Mouse (Mus musculus) adrenal gland, postnatal 4 days (tissue): ENCODE data around the gene Pef1. TPM values are rescaled to one million over a fixed set of nuclear protein-coding genes. Genes with fewer than 3 reads are reported as not detected.

Source experiments
- DNase-seq, 2 experiments: peaks; one replicate each; pipeline ENCODE4 v3.0.0; 2021 to 2022; ENCODE audit warnings: low spot score in 2 of 2, mixed read lengths in 2 of 2
- total RNA-seq, 2 experiments: library from RNA; stranded (reverse); gene quantifications; 2 replicates each; pipeline ENCODE4 v1.2.3; 2021

Gene Pef1
- total RNA-seq, 2 experiments from 2014 or later, result 63.6 to 65.1 TPM

DNA sequence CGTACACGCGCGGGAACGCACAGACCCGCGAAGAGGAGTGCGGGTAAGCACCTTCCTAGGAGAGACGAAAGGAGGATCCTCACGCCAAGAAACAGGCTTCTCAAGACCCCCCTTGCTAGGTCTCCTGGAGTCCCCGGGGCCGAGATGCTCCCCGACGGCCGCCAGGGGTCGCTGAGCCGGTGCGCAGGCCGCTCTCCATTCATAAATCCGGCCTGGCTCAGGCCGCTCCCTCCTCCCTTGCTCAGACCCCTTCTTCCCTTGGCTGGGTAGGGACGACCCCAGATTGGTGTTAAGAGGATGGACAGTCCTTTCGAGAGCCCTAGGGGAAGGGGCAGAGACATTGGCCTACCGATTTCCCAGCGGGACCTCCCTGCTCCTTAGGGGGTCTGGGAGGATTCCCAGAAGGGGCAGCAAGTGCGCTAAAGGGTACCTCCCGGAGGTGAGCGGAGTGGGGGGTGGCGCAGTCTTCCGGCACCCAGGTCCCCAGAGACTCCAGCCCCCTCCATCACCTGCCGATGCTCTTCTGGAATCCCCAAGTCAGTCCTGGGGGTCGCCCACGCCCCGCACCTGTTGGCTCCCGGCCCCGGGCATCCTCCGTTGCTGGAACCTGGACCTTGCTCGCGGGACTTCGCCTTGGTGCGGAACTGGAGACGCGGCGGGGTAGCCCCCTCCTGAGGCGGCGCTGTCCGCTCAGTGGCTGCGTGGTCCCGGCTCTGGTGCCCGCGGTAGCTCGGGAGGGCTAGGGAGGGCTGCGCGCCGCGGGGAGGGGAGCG, 36.3 kb downstream of the Pef1 start:
- DNase-seq, result peak; percentile 51 to 65

DNA sequence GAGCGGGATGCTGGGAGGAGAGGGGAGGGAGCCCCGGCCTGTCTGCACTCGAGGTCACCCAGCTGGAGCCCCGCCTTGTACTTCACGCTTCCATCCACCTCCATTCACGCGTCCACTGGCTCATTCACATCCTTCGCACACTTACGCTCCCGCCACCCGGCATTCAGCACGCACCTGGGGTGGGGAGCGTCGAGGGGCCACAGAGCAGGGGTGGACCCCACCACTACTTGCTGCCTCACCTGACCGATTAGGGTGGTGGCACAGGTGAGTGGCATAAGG, 36.8 kb downstream of the Pef1 start, which contains the start of gene Hcrtr1:
Gene Hcrtr1, minus strand, starts transcription at position 146 of the 279 bp plus-strand sequence.
- no peak for DNase-seq

DNA sequence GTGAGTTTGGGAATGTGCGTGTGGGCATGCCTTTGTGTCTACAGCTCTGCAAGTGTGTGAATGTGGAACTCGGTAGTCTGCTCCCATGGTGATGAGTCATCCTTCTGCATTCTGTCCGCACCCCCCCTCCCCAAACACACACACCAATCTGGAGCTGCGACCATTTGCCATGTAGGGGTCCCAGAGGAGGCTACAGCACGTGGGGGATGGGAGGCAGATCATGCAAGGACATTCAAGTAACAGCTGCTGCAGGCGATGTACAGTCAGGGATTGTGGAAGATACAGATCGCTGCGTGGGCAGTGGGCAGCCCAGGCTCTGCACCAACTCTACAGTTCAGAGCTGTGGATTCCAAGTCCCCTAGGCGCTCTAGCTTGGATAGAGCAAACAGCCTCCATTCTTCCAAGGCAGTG, 38.6 kb downstream of the Pef1 start:
- DNase-seq, result no peak

DNA sequence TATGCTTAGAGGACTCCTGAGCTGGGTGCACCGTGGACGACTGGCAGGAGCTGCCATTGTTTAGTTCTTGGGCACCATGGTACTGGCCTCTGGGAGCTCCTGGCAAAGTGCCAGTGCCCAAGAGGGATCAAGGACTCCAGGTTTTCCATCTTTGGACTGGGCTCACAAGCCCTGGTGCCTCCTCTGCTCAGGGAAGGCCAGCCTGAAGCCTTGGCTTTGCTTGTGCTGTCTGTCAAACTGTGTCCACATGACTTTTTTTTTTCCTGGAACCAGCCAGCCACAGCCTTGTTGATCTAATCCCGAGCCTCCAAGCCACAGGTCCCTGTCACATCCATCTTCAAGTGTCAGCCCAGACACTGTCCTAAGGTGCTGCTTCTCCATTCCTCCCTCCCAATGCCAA, 39.4 kb downstream of the Pef1 start:
- DNase-seq, result peak in 1 of 2 experiments; percentile 36

DNA sequence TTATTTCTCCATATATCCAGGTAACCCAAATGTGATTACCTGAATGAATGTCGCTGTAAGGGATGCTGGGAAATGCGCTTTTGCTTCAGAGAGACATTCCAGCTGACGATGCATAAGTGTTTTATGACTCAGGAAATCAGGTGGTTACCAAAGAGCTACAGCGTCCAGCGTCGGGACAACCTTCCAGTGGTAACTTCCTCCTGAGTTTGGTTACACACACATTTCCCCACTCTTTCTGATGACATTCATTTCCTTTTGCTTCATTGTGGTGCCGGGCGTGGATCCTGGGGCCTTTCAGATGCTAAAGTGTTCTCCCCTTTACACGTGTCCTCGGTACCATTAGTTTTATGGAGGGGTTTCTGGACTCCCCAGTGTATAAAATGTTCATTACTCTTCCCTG, 46.0 kb downstream of the Pef1 start:
- no peak for DNase-seq

DNA sequence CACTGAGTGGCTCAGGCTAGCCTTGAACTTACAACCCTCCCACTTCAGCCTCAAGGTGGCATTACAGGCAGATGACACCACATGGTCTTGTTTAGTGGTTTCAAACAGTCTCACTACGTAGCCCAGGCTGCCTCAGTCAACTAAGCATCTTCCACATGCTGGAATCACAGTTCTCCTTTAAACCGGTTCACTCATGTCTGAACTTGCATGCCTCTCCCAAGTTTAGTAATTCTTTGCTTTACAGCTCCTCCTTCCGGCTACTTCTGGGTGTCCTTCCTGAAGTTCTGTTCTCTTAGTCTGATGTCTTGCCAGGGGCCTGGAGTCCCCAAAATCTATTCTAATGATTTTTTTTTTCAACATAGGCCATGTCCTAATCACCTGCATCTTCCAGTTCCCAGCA, 51.9 kb downstream of the Pef1 start:
- DNase-seq, result no peak

DNA sequence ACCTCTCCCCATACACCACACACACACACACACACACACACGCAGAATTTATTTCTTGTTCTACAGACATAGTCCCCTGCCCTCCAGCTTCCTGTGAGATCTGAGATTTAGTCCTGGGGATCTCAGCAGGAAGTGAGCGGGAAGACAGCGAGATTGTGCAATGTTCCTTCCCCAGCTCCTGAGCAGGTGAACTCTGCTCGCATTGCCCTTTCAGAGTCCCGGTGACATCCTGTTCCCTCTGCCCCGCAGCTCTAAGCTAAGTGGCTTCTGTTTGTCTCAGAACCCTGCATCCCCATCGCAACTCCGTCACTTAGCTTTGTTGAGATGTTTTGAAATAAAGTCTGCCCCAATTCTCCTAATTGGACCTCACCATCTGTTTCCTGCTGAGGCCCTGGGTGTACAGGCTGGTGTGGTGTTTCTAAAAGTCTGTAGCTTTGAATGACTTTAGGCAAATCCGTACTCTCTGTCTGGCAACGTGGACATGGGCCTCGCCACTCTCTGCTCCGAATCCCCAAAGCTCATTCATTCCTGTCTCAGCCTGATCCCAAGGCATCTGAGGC, 54.5 kb downstream of the Pef1 start:
- no peak for DNase-seq

DNA sequence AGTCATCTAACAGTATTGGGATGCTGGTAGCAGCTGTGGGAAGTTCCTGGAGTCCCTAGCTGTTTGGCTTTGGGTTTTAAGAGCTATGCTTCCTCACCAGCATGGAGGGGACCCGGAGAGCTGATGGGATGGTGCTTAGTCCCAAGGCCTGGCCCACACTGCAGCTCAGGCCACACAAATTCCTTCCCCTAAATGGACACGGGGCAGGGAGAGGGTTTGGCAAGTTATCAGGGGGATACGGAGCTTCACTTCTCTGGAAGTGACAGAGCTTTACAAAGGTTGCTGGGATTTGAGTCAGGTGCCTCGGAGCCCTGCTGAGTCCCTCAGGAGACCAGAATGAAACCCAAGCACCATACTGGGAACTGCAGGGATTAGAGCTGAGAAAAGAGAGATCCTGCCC, 59.0 kb downstream of the Pef1 start:
- DNase-seq, result no peak

DNA sequence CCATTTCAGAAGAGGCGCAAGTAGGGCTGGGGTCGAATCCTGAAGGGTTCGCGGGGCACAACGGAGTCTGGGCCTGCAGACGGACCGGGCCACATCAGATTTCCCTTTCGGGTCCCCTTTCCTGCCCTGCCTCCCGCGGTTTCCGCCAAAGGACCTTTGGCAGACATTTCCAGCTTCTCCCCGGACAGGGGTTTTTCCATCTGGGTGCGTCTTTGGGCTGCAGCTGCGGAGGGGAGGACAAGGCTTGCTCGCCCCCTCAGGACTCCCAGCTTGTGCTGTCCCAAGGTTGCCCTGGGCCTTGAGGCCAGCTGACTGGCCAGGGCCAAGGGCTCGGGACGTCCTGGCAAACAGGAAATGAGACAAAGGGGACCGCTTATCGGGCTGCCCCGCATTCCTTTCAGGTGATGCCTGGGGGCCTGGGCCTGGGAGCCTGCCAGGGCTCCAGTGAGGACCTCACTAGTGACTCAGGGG, 61.1 kb downstream of the Pef1 start:
- DNase-seq, result peak in 1 of 2 experiments; percentile 20

DNA sequence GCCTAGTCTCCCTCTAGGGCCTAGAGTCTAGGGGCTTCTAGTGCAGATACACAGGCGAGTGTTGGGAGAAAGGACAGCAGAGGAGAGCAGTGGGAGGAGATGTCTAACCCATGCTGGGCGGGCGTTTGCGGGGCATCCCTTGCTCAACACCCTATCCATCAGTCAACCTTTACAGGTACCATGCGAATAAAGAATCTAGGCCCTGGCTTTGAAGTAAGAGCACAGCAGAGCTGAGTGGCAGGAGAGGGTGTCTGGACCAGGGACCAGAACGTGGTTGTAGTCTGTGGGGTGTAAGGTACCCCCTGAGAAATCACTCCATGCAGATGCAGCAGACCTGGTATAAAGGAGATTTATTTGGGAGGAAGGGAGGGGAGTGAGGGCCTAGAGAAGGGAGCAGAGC, 61.8 kb downstream of the Pef1 start:
- DNase-seq, result no peak

DNA sequence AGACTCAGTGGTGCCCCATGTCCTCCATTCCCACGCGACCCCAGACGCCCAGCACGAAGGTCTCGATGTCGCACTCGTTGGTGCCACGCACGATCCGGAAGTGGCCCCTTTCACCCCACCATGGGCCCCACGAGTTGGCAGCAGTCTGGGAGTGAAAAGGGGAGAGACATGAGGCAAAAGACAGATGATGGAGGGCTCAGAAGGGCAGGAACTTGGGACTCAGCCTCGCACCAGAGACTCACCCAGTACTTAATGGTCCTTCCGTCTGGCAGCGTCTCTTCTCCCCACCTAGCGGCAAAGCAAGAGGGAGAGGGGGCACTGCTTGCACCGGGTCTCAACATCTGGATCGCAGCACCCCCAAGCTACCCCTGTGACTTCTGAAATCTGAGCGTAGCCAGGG, 63.7 kb downstream of the Pef1 start:
- no peak for DNase-seq

DNA sequence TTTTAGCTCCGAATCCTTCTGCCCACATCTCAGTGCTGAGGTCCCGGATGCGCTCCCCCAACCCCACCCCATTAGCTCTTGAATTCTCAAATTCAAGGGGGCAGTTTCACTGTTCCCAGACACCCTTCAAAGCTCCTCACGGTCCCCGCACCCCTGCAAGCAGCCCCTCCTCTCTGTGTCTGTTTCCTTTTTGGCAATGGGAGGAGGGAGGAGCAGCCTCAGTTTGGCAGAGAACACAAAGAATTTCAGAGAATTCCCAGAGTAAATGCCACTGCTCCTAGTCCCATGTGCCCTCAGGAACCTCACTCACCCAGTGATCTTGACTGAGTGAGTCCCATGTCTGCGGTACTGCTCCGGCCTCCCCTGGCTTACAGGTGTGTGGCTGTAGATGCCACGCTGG, 64.2 kb downstream of the Pef1 start:
- DNase-seq, result no peak

DNA sequence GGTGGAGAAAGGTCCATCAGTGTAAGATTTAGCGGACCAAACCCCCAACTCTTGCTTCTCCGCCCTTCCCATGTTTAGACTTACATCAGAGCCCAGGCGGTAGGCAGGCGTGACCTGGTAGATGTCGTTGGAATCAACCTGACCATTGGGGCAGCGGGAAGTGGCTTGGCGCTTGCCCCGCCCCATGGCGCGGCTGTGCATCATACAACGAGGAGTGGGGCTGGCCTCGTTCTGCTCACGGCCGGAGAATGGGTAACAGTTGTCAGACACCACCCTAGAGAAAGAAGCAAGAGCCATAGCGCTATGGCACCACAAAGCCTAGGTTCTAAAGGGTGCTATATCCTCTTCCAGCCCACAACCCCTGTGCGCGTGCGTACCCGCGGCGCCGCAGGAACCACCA, 65.0 kb downstream of the Pef1 start:
- no peak for DNase-seq

DNA sequence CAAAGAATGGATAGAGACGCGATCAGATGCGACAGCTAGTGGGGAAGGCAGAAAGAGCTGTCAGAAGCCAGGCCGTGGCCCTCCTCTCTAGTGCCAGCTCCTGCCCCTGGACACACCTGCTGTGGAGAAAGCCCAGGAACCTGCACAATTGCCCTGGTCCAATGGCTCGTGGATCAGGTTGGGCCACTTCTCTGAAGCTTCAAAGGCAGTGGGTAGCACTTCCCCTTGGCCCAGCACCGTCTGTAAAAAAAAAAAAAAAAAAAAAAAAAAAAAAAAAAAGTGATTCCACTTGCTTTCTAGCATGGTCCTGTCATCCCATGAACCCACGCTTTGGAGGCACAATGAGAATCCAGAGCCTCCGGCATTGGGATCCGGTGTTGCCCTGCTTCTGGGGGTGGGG, 65.5 kb downstream of the Pef1 start:
- no peak for DNase-seq

DNA sequence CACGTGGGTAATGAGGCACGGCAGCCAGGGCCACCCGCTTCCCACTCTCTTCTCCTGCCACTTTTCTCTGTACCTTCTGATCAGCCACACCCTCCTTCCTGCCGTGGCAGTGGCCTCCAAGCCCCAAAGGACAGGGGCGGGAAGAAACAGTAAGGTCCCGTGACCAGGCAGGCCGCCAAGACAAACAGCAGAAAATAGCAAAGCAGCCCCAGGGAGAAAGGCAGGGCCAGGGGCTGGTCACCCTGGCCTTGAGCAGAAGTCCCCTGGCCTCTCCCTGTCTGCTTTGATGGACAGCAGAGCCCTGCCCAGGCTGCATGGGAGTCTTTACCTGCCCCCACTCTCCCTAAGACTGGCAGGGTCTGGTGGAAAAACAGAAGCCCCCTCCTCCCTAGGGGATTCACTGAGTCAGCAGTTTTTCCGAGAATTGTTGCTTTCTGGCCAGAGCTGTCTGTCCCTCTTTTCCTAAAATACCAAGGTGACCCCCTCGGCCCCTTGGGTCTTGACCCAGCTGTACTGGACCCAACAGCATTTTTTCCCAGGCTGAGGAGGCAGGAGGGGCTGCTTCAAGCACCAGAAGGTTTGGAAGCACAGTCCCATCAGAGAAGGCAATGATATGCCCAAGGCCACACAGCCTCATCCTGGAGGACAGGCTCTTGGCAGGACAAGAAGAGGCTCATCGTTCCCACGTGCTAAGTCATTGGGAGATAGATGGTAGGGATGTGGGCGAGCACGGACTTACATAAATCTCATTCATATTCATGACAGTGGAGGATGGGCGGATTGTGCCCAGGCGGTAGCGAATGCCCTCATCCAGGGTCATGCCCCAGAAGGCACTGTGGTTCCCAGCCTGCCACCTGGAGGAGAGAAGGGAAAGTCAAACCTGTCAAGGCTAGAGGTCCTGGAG, 66.2 kb downstream of the Pef1 start:
- DNase-seq, result peak; percentile 75 to 83

DNA sequence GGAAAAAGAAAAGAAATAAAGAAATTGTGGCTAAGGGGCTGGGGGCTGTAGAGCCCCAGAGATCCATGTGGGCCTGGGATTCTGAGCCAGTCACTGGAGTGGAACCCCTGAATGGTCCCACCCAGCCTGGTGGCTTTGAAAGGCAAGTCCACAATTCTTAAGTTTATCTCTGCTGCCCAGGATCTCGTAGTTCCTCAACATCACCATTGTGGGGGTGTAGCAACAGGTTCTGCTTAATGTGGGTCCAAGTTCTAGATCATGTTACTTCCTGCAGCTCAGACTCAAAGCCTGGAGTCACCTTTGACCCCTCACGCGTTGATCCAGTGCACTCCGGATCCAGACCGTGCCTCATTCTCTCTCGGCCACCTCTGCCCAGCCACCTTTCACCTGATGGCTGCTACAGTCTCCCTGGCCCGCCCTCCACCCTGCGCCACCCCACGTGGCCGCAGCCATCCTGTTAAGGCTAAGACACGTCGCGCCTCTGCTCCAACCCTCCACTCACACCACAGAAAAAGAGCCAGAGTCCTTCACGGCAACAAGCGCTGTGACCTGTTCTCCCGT, 67.1 kb downstream of the Pef1 start:
- no peak for DNase-seq

DNA sequence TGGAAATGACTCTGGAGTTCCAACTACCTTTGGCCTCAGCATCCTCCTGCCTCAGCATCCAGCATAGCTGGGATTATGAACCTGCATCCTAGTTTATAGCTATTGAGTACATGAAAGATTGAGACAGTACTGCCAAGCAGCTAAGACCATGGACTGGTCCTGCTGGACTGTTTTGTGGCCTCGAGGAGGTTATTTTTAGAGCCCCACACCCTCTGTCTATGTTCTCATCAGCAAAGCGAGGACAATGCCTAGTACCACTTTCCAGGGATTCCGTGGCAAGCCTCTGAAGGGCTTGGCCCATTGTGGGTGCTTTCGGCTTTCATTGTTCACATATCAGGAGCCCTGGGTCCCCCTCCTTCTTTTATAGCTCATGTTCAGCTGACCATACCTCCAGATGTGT, 68.0 kb downstream of the Pef1 start:
- no peak for DNase-seq

DNA sequence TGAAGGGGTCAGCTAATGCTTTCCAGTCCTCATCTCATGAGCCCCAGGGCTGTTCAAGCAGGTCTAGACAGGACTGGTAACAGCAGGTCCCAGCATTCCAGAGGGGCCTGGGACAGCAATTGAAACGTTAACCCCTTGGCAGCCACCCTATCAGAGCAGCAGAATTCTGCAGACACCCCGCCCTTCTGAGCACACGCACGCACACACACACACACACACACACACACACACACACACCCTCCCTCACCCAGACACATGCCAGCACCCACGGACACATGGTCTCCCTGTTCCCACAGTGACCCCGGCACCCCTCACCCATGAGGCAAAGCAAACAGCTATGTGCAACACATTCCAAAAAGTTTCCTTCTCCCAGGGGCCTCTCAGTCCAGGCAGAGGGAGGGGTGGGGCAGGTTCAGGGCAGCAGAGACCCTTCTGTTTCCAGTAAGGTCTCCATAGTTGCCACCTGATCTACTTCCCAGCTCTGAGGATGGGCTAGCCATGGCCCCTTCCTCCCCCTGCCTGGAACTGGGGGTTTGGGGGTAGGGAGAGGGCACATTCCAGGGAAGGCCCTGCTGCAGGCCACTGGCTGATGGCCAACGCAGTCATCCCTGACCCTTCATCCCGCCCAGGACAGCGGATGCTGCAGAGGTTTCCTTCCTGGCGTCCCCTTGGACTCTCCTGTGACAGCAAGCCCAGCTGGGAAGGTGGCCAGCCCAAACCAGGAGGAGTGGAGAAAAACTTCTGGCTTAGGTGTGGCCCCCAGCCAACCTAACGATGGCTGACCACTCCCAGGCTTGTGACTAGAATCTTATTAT, 69.8 kb downstream of the Pef1 start:
- DNase-seq, result peak in 1 of 2 experiments; percentile 32

DNA sequence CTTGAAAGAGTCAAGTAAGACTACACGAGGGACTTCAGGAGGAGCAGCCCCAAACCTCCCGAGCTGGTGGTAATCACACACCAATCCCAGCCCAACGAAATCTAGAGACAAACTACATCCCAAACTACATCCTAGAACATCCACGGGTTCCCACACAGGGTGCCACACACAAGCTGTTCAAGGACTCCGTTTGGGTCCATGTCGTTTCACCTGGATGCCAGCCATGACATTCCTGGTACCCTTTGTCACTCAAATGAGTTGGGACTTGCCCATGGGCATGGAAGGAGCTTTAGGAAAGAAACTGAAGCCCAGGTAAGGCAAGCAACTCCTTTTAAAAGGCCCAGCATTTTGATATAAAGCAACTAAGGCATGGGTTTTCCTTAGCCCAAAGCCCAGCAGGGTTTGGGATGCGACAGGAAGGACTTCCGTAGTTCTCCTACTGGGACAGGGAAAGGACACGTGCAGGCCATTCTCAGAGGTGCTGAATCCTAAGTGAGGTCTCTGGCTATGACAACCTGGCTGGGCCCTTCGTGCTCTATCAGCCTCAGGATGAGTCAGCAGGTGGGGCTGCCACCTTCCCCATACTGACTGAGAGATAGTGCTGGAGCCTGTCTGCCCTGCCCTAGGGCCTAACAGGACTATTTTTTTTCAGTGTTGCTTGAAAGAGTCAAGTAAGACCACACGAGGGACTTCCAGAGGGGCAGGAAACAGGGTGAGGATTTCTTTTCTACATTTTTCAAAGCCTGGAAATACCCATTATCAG, 70.9 kb downstream of the Pef1 start:
- DNase-seq, result no peak

DNA sequence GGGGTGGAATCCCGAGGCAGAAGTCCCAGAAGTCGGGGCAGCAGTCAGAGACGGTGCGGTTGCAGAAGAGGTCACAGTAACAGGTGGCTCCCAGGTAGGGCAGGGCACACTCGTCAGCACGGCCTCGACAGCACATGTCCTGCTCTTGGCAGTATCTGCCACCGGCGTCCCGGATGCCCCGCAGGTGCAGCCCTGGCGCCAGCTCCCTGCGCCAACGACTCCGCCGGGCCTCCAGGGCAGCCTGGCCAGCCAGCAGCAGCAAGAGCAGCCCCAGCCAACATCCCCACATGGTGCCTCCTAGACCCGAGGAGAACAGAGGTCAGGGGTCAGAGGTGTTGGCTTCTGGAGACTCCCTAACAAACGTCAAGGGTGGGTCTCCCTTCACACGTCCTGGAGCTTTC, 71.6 kb downstream of the Pef1 start:
- DNase-seq, result no peak
